Mouse (Mus musculus) ES-Bruce4 (cell line): ENCODE measurements around the gene Rassf6. TPM values are rescaled to one million over a fixed set of nuclear protein-coding genes. Genes with fewer than 3 reads are reported as not detected.

Source experiments
- H3K27ac ChIP-seq: 2 replicates; pipeline ENCODE4 v1.5.1; 2012; ENCODE audit warnings: low read length, inconsistent platforms; ENCODE audit not compliant: insufficient read depth
- H3K27me3 ChIP-seq: 2 replicates; pipeline ENCODE4 v1.6.1; 2012; ENCODE audit warnings: mild to moderate bottlenecking, low read length, inconsistent platforms; ENCODE audit not compliant: control insufficient read depth, poor library complexity, insufficient read depth, severe bottlenecking
- H3K36me3 ChIP-seq: 2 replicates; pipeline ENCODE4 v1.6.1; 2012; ENCODE audit warnings: inconsistent platforms, mild to moderate bottlenecking, low read length, moderate library complexity; ENCODE audit not compliant: control insufficient read depth, poor library complexity, insufficient read depth, severe bottlenecking
- H3K4me1 ChIP-seq: one replicate; pipeline ENCODE4 v1.8.1; 2011; ENCODE audit warnings: low read length; ENCODE audit not compliant: control insufficient read depth, insufficient read depth
- H3K4me3 ChIP-seq: 2 replicates; pipeline ENCODE4 v1.5.1; 2011; ENCODE audit warnings: low read depth, mild to moderate bottlenecking, low read length
- H3K9ac ChIP-seq: 2 replicates; pipeline ENCODE4 v1.6.1; 2012; ENCODE audit warnings: low read depth, mild to moderate bottlenecking, inconsistent platforms; ENCODE audit not compliant: poor library complexity, severe bottlenecking
- H3K9me3 ChIP-seq: replicated peaks from 2 replicates; pipeline ENCODE4 v1.6.1; 2012; ENCODE audit warnings: mild to moderate bottlenecking, low read length, inconsistent platforms; ENCODE audit not compliant: control insufficient read depth, poor library complexity, insufficient read depth, severe bottlenecking
- CTCF ChIP-seq: IDR thresholded peaks from one replicate; pipeline ENCODE4 v1.8.1; 2011; ENCODE audit warnings: low read depth, low read length
- EP300 ChIP-seq: IDR thresholded peaks from 2 replicates; pipeline ENCODE4 v1.6.1; 2011; ENCODE audit warnings: low read depth, low read length; ENCODE audit not compliant: insufficient read depth
- POLR2A ChIP-seq: IDR thresholded peaks from one replicate; pipeline ENCODE4 v1.8.1; 2011; ENCODE audit warnings: low read length; ENCODE audit not compliant: insufficient read depth
- polyA plus RNA-seq: library from polyadenylated mRNA; stranded (reverse); fragments of >200 nt; gene quantifications from 2 replicates; pipeline ENCODE4 v1.2.4, GENCODE M21; 2011; ENCODE audit warnings: low read depth; ENCODE audit not compliant: missing spikeins, insufficient read depth, insufficient read length

Rassf6 gene
- polyA plus RNA-seq, 1 experiment: 4.9 TPM

- Histone ChIP-seq H3K27ac (no peak overlapping the region), H3K9ac (no peak overlapping the region), H3K27me3 (no peaks in the 10 kb centered on the region; the same call in 1 of the 2 replicates), H3K36me3 (no peaks in the 10 kb centered on the region), H3K4me1 (no peaks in the 10 kb centered on the region), H3K4me3 (no peak overlapping the region), H3K9me3 (no peaks in the 10 kb centered on the region)
- no peak for TF ChIP-seq CTCF
- no peak for TF ChIP-seq POLR2A
- no peak for TF ChIP-seq EP300
Measured at GRCm38 (mm10) chr5:90608906-90609305, 31.6 kb downstream of the Rassf6 start.

- Histone ChIP-seq H3K4me3 (no peak overlapping the region), H3K4me1 (no peaks in the 10 kb centered on the region), H3K36me3 (no peaks in the 10 kb centered on the region), H3K9me3 (no peaks in the 10 kb centered on the region), H3K27ac (no peak overlapping the region), H3K27me3 (no peaks in the 10 kb centered on the region), H3K9ac (no peak overlapping the region)
- TF ChIP-seq CTCF (no peak), POLR2A (no peak), EP300 (no peak)
Measured at GRCm38 (mm10) chr5:90603407-90603923, 37.0 kb downstream of the Rassf6 start.

GRCm38 (mm10) chr5:90601469-90601868 lies 39.0 kb downstream of the Rassf6 start:
- Histone ChIP-seq H3K4me1 (no peaks in the 10 kb centered on the region), H3K27ac (no peak overlapping the region), H3K4me3 (no peak overlapping the region), H3K36me3 (no peaks in the 10 kb centered on the region), H3K9me3 (no peaks in the 10 kb centered on the region), H3K27me3 (no peaks in the 10 kb centered on the region), H3K9ac (no peak overlapping the region)
- no peak for TF ChIP-seq EP300
- TF ChIP-seq CTCF: no peak
- TF ChIP-seq POLR2A: no peak

GRCm38 (mm10) chr5:90596155-90596554 lies 44.3 kb downstream of the Rassf6 start:
- Histone ChIP-seq H3K9ac (no peak overlapping the region), H3K4me3 (no peak overlapping the region), H3K36me3 (no peaks in the 10 kb centered on the region), H3K4me1 (no peaks in the 10 kb centered on the region), H3K27me3 (no peaks in the 10 kb centered on the region), H3K9me3 (no peaks in the 10 kb centered on the region), H3K27ac (no peak overlapping the region)
- no peak for TF ChIP-seq POLR2A
- TF ChIP-seq CTCF: no peak
- TF ChIP-seq EP300: no peak

- Histone ChIP-seq H3K27me3 (no peaks in the 10 kb centered on the region), H3K4me3 (no peak overlapping the region), H3K9me3 (no peaks in the 10 kb centered on the region), H3K36me3 (no peaks in the 10 kb centered on the region), H3K4me1 (no peaks in the 10 kb centered on the region), H3K9ac (no peak overlapping the region), H3K27ac (no peak overlapping the region)
- no peak for TF ChIP-seq CTCF
- no peak for TF ChIP-seq EP300
- TF ChIP-seq POLR2A: no peak
Measured at GRCm38 (mm10) chr5:90594945-90595344, 45.5 kb downstream of the Rassf6 start.

- H3K4me1 ChIP-seq: no peaks in the 10 kb centered on the region
Measured at GRCm38 (mm10) chr5:90591936-90592335, 48.5 kb downstream of the Rassf6 start.

More at GRCm38 (mm10) chr5:90591936-90592335, 48.5 kb downstream of the Rassf6 start:
- Histone ChIP-seq H3K27me3 (no peaks in the 10 kb centered on the region), H3K4me3 (no peak overlapping the region), H3K9me3 (no peaks in the 10 kb centered on the region), H3K27ac (no peak overlapping the region), H3K36me3 (no peaks in the 10 kb centered on the region), H3K9ac (no peak overlapping the region)
- TF ChIP-seq CTCF (no peak), POLR2A (no peak), EP300 (no peak)
